Mouse (Mus musculus) urinary bladder, postnatal 10 days (tissue): ENCODE results near the gene Wdtc1.

Source experiments
- DNase-seq: peaks from one replicate; pipeline ENCODE4 v3.0.0; 2022; ENCODE audit warnings: low spot score

The Wdtc1 gene

GRCm38 (mm10) chr4:133251214-133251613, 102.1 kb downstream of the Wdtc1 start:
- no peak for DNase-seq

- peak; percentile 68 for DNase-seq
Measured at GRCm38 (mm10) chr4:133250609-133251008, 102.7 kb downstream of the Wdtc1 start.

GRCm38 (mm10) chr4:133247806-133248449, 105.4 kb downstream of the Wdtc1 start:
- DNase-seq = no peak

- no peak for DNase-seq
Measured at GRCm38 (mm10) chr4:133247072-133247471, 106.2 kb downstream of the Wdtc1 start.

- no peak for DNase-seq
Measured at GRCm38 (mm10) chr4:133244289-133244688, 109.0 kb downstream of the Wdtc1 start.

GRCm38 (mm10) chr4:133243538-133243937, 109.7 kb downstream of the Wdtc1 start:
- DNase-seq = no peak

- DNase-seq = no peak
Measured at GRCm38 (mm10) chr4:133242710-133243109, 110.6 kb downstream of the Wdtc1 start.
